Mouse (Mus musculus): ENCODE results near the gene Rxfp4.

The Rxfp4 gene

GRCm38 (mm10) chr3:88652846-88653515 is at the start of gene Rxfp4:
Rxfp4 (minus strand) TSS chr3:88653142.
- in situ Hi-C loops (cut with MboI; ENCODE audit: low sequenced_read_pairs) = no loop called here

GRCm38 (mm10) chr3:88701222-88701621 is 48.3 kb upstream of the Rxfp4 start:
- in situ Hi-C loops (cut with MboI; ENCODE audit: low sequenced_read_pairs) = no loop called here

DNA sequence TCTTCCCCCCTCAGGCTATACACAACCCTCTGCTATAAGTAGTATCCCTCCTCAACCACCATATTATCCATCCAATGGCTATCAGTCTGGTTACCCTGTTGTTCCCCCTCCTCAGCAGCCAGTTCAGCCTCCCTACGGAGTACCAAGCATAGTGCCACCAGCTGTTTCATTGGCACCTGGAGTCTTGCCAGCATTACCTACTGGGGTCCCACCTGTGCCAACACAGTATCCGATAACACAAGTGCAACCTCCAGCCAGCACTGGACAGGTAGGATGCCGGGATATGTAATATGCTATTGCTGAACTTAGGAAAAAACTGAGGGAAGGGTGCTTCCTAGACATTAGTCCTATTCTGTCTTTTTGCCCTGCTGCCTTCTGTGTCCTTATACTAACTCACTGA is 47.3 kb upstream of the Rxfp4 start:
- in situ Hi-C loops (cut with MboI; ENCODE audit: low sequenced_read_pairs) = no loop called here

DNA sequence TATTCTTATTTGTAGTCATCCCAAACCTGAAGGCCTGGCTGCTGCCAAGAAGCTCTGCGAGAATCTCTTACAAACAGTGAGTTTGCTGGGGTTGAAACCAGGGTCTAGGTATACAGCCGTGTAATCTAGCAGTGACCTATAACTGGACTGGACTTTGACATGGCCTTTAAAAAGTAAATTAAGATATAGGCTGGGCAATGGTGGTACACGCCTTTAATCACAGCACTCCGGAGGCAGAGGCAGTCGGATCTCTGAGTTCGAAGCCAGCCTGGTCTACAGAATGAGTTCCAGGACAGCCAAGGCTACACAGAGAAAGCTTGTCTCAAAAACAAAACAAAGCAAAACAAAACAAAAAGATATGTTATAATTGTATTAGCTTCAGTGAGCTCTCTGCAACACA is 45.9 kb upstream of the Rxfp4 start:
- in situ Hi-C loops (cut with MboI; ENCODE audit: low sequenced_read_pairs) = no loop called here

DNA sequence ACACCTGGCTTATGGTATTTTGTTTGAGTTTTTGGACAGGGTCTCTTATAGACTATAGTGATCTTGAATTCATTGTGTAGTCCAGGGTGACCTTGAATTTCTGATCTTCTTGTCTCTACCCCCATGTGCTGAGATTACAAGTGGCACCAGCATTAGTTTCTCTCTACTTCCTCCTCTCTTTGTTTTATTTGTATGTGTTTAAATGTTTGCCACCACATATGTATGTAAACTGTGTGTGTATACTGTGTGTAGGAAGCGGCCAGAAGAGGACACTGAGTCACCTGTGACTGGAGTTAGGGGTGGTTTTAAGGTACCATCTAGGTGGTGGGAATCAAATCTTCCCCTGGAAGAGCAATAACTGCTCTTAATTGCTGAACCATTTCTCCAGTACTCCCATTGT is 45.1 kb upstream of the Rxfp4 start:
- in situ Hi-C loops (cut with MboI; ENCODE audit: low sequenced_read_pairs) = no loop called here

- in situ Hi-C loops (cut with MboI; ENCODE audit: low sequenced_read_pairs) = no loop called here
These were observed 42.6 kb upstream of the Rxfp4 start for GRCm38 (mm10) chr3:88695545-88695944.

DNA sequence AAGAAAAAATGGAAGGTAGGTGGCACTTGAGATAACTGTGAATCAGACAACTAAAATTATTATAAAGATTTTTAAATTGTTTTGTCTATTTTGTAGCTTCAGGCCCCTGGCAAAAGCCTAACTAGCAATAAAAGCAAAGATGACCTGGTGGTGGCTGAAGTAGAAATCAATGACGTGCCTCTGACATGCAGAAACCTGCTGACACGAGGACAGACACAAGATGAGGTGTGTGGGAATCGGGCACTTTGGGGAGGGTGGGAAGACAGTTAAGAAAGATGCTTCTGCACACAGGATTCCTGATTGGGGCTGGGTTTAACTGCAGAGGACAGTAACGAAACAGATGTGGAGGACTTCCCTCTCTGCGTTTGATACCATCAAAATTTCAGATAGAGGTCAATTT is 36.1 kb upstream of the Rxfp4 start:
- in situ Hi-C loops (cut with MboI; ENCODE audit: low sequenced_read_pairs) = no loop called here

GRCm38 (mm10) chr3:88686734-88687611 is 34.0 kb upstream of the Rxfp4 start:
- in situ Hi-C loops (cut with MboI; ENCODE audit: low sequenced_read_pairs) = no loop called here

DNA sequence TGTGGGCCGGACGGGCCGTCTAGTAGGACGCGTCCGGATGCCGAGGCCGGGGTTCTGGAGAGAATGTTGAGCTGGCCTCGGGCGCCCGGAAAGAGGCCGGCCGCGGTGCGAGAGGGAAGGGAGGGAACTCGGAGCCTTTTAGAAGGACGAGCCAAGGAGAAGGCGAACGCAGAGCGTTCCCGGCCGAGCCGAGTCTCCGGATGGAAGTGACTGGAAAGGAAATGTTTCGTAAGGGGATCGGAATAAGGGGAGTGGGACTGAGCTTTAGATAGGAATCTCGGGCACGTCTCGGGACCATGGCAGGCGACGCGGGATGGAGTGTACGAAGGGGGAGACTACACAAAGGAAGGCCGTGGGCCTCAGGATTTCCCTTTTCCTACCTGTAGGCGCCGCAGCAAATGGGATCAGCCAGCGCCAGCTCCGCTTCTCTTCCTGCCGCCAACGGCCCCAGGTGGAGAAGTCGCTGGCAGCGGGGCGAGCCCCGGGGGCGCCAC is 33.1 kb upstream of the Rxfp4 start:
- in situ Hi-C loops (cut with MboI; ENCODE audit: low sequenced_read_pairs) = no loop called here

DNA sequence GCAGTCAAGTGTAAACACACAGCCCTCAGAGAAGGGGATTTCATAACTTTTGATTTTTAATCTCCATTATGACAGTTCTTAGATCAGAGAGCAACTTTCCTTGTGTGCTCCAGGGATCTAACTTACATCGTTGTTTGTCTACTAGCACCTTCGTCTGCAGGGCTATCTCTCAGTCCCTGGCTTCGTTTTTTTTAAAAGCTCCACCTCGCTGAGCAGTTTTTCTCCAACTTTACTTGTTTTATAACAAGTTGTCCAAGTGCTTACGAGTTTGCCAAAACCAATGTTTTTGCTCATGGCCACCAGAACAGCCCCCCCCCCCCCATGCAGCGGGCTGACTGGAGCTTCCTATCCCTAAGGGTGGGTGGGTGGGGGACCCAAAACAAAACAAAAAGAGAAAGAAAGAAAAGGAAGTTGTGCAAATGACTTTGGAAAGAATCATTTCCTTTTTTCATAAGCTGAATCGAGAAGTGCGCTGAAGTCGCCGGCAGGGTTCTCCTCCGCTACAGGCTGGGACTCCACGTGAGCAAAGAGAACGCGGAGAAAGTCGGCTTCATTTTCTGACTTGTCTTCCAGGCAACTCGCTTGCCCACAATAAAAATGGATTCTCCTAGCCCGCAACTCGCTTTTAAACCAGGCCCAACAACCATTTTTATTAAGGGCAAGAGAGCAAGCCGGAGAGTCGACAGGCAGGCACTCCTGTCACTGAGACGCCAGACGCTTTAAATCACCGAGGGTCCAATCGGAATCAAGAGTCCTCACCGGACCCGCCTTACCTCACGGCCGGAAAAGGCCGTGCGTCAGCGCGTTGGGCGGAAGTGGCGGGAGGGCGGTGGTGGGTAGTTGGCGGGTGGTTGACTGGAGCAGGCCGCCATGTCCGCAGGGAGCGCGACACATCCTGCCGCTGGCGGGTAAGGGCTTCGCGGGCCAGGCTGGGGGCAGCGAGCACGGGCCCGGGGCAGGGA is 32.3 kb upstream of the Rxfp4 start, which contains the start of gene Khdc4:
TSS of gene Khdc4 (plus strand) at position 824 of the 962 bp plus-strand sequence.
- in situ Hi-C loops (cut with MboI; ENCODE audit: low sequenced_read_pairs) = no loop called here

DNA sequence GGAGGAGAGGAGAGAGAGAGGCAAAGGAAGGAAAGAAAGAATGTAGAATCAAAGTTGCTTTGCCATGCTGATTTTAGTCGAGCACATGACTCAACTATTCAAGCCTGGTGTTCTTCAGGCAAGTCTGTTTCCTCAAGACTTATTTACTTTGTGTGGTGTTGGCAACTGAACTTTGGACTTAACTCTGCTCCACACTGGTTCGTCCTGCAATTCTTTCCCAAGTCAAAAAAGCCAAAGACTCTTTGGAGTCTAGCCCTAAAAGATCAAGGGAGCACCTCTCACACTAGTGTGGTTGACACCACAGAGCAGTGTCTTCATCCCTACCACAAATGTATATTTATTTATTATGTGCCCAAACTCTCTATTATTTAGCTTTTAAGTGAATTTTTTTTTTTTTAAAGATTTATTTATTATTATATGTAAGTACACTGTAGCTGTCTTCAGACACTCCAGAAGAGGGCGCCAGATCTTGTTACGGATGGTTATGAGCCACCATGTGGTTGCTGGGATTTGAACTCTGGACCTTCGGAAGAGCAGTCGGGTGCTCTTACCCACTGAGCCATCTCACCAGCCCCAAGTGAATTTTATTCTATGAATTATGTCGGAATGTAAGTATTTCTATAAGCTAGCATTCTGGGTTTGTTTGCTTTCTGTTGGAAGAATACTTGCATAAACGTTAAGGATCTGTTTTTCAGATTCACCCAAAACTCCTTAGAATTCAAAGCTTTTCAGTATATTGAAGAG is 31.5 kb upstream of the Rxfp4 start:
- in situ Hi-C loops (cut with MboI; ENCODE audit: low sequenced_read_pairs) = no loop called here

GRCm38 (mm10) chr3:88683814-88684213 is 30.9 kb upstream of the Rxfp4 start:
- in situ Hi-C loops (cut with MboI; ENCODE audit: low sequenced_read_pairs) = no loop called here

DNA sequence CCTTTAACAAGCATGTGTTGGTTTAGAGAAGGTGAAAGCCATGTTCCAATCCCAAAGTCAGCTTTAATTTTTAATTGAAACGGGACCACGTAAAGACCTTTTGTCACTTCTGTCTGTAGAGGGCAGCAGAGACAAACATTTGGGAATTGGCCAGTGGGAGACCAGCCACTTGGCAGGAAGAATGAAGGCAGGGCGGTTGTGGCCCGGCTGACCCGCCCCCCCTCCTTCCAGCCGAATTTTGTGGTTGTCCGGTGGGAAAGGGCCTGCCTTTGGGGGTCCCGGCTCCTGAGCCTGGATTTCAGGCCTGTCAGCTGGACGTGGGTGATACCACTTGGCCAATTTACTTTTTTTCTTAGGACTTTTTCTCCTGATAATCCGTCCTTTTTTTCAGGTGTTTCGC is 24.5 kb upstream of the Rxfp4 start:
- in situ Hi-C loops (cut with MboI; ENCODE audit: low sequenced_read_pairs) = no loop called here

DNA sequence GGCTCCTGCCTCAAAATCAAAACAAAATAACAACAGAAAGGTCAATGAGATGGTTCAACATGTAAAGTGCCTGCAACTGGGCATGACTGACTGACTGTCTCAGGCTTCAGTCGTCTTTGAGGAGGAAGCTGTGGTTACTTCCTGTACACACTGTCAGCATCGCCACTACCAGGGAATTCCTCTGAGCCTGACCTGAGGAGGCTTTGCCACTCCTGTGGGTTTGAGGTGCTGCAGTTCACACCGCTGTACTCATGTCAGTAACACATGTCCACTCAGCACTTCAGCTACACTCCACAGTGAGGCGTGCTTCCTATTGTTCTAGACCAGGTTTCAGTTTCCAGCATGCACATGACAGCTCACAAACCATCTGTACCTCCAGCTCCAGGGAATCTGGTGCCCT is 11.2 kb upstream of the Rxfp4 start:
- in situ Hi-C loops (cut with MboI; ENCODE audit: low sequenced_read_pairs) = no loop called here

GRCm38 (mm10) chr3:88659798-88660197 is 6.9 kb upstream of the Rxfp4 start:
- in situ Hi-C loops (cut with MboI; ENCODE audit: low sequenced_read_pairs) = no loop called here

GRCm38 (mm10) chr3:88658441-88659127 is 5.6 kb upstream of the Rxfp4 start:
- in situ Hi-C loops (cut with MboI; ENCODE audit: low sequenced_read_pairs) = no loop called here

- in situ Hi-C loops (cut with MboI; ENCODE audit: low sequenced_read_pairs) = no loop called here
These were observed 2.7 kb upstream of the Rxfp4 start for GRCm38 (mm10) chr3:88655619-88656018.

DNA sequence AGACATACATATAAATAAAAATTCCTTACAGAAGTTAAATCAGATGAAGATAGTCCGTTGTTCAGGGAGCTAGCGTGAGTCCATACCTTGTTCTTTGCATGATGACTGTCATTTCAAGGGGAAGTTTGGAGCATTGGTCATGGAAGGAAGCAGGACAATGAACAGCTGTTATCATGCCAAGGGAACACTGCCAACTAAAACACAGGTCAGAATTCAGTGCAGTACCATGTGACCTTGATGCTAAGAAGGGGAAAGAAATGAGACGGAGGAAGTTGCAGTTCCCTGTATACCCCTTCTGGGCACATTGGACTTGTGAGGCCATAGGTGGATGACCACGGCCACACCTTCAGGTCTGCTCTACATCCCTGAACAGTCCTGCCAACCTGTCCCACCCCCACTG is 1.7 kb upstream of the Rxfp4 start:
- in situ Hi-C loops (cut with MboI; ENCODE audit: low sequenced_read_pairs) = no loop called here

- in situ Hi-C loops (cut with MboI; ENCODE audit: low sequenced_read_pairs) = no loop called here
These were observed 801 bp upstream of the Rxfp4 start for GRCm38 (mm10) chr3:88653516-88654370.

Data from CH12F3 (cell line).